Mouse (Mus musculus): ENCODE results near the gene Mfn1.

Gene Mfn1

GRCm38 (mm10) chr3:32510375-32511190 is 18.7 kb upstream of the Mfn1 start:
- no peak for DNase-seq (ENCODE audit: extremely low read depth, low read depth, low spot score)

GRCm38 (mm10) chr3:32511191-32511550 is 18.1 kb upstream of the Mfn1 start:
- no peak for DNase-seq (ENCODE audit: extremely low read depth, low read depth, low spot score)

- no peak for DNase-seq (ENCODE audit: extremely low read depth, low read depth, low spot score)
Measured at GRCm38 (mm10) chr3:32512686-32513284, 16.5 kb upstream of the Mfn1 start.

- no peak for DNase-seq (ENCODE audit: extremely low read depth, low read depth, low spot score)
Measured at GRCm38 (mm10) chr3:32513528-32513927, 15.7 kb upstream of the Mfn1 start.

- no peak for DNase-seq (ENCODE audit: extremely low read depth, low read depth, low spot score)
Measured at GRCm38 (mm10) chr3:32527181-32527580, 2.1 kb upstream of the Mfn1 start.

GRCm38 (mm10) chr3:32530041-32530440 is 776 bp downstream of the Mfn1 start:
- DNase-seq (ENCODE audit: extremely low read depth, low read depth, low spot score), result no peak

- DNase-seq (ENCODE audit: extremely low read depth, low read depth, low spot score), result no peak
Measured at GRCm38 (mm10) chr3:32535692-32536091, 6.4 kb downstream of the Mfn1 start.

- DNase-seq (ENCODE audit: extremely low read depth, low read depth, low spot score), result no peak
Measured at GRCm38 (mm10) chr3:32537556-32537955, 8.3 kb downstream of the Mfn1 start.

GRCm38 (mm10) chr3:32538091-32538490 is 8.8 kb downstream of the Mfn1 start:
- DNase-seq (ENCODE audit: extremely low read depth, low read depth, low spot score), result no peak

GRCm38 (mm10) chr3:32553061-32553460 is 23.8 kb downstream of the Mfn1 start:
- no peak for DNase-seq (ENCODE audit: extremely low read depth, low read depth, low spot score)

GRCm38 (mm10) chr3:32563401-32563800 is 34.1 kb downstream of the Mfn1 start:
- DNase-seq (ENCODE audit: extremely low read depth, low read depth, low spot score), result no peak

- no peak for DNase-seq (ENCODE audit: extremely low read depth, low read depth, low spot score)
Measured at GRCm38 (mm10) chr3:32573086-32573485, 43.8 kb downstream of the Mfn1 start.

- DNase-seq (ENCODE audit: extremely low read depth, low read depth, low spot score), result no peak
Measured at GRCm38 (mm10) chr3:32573881-32574280, 44.6 kb downstream of the Mfn1 start.

- DNase-seq (ENCODE audit: extremely low read depth, low read depth, low spot score), result no peak
Measured at GRCm38 (mm10) chr3:32575151-32575550, 45.9 kb downstream of the Mfn1 start.

GRCm38 (mm10) chr3:32578772-32579171 is 49.5 kb downstream of the Mfn1 start:
- no peak for DNase-seq (ENCODE audit: extremely low read depth, low read depth, low spot score)

GRCm38 (mm10) chr3:32580738-32581137 is 51.5 kb downstream of the Mfn1 start:
- DNase-seq (ENCODE audit: extremely low read depth, low read depth, low spot score), result no peak

- DNase-seq (ENCODE audit: extremely low read depth, low read depth, low spot score), result no peak
Measured at GRCm38 (mm10) chr3:32581911-32582310, 52.6 kb downstream of the Mfn1 start.

- DNase-seq (ENCODE audit: extremely low read depth, low read depth, low spot score), result no peak
Measured at GRCm38 (mm10) chr3:32583489-32583888, 54.2 kb downstream of the Mfn1 start.

GRCm38 (mm10) chr3:32586274-32586673 is 57.0 kb downstream of the Mfn1 start:
- DNase-seq (ENCODE audit: extremely low read depth, low read depth, low spot score), result no peak

GRCm38 (mm10) chr3:32595080-32595479 is 65.8 kb downstream of the Mfn1 start:
- no peak for DNase-seq (ENCODE audit: extremely low read depth, low read depth, low spot score)

- no peak for DNase-seq (ENCODE audit: extremely low read depth, low read depth, low spot score)
Measured at GRCm38 (mm10) chr3:32599328-32599727, 70.1 kb downstream of the Mfn1 start.

- DNase-seq (ENCODE audit: extremely low read depth, low read depth, low spot score), result no peak
Measured at GRCm38 (mm10) chr3:32601055-32601454, 71.8 kb downstream of the Mfn1 start.

GRCm38 (mm10) chr3:32609233-32609632 is 80.0 kb downstream of the Mfn1 start:
- no peak for DNase-seq (ENCODE audit: extremely low read depth, low read depth, low spot score)
